Mouse (Mus musculus): Measurements from ENCODE around the gene Faap100.

- TF ChIP-seq CTCF (IDR thresholded peaks at IDR 0.05; ENCODE audit: low read depth, low read length) (no peak), POLR2A (IDR thresholded peaks at IDR 0.05; ENCODE audit: borderline replicate concordance, low read depth, low read length) (no peak)
These were observed at the start of gene Faap100 for GRCm38 (mm10) chr11:120378611-120379540.

Measured in bone marrow macrophage, adult 2 months (primary cell).